Mouse (Mus musculus) cortical plate, adult 2 months (tissue): ENCODE measurements around the gene Ptpra. TPM values are rescaled to one million over a fixed set of nuclear protein-coding genes. Genes with fewer than 3 reads are reported as not detected.
A peak's percentile ranks its signal among the peaks of the same experiment; 100 is the strongest.

Experiments used
- H3K27ac ChIP-seq: fragments of 200-500 bp; 2 replicates; pipeline ENCODE4 v1.5.1; 2012; ENCODE audit warnings: low read length, control low read depth, inconsistent platforms; ENCODE audit not compliant: insufficient read depth
- H3K4me1 ChIP-seq: fragments of 200-500 bp; 2 replicates; pipeline ENCODE4 v1.6.1; 2011; ENCODE audit warnings: low read length; ENCODE audit not compliant: control insufficient read depth, insufficient read depth
- H3K4me3 ChIP-seq: fragments of 200-500 bp; 2 replicates; pipeline ENCODE4 v1.5.1; 2011; ENCODE audit warnings: mild to moderate bottlenecking, low read length, control low read depth; ENCODE audit not compliant: insufficient read depth
- CTCF ChIP-seq: fragments of 200-500 bp; IDR thresholded peaks from 2 replicates; pipeline ENCODE4 v1.5.1; 2011; ENCODE audit warnings: mild to moderate bottlenecking, control low read depth, low read length; ENCODE audit not compliant: insufficient read depth; ENCODE audit errors: extremely low read depth
- POLR2A ChIP-seq: fragments of 200-500 bp; IDR thresholded peaks from 2 replicates; pipeline ENCODE4 v1.6.1; 2011; ENCODE audit warnings: mild to moderate bottlenecking, low read length, control low read depth; ENCODE audit not compliant: insufficient read depth; ENCODE audit errors: extremely low read depth
- polyA plus RNA-seq: library from polyadenylated mRNA; depleted of rRNA; stranded (reverse); fragments of >200 nt; gene quantifications from 2 replicates; pipeline ENCODE4 v1.2.3, GENCODE M21; 2012

Gene Ptpra
- polyA plus RNA-seq, 1 experiment: 156 TPM

GRCm38 (mm10) chr2:130421781-130422620 lies 28.1 kb upstream of the Ptpra start:
- Histone ChIP-seq H3K4me3 (no peak overlapping the region), H3K4me1 (peaks cover 2% of the 10 kb centered on the region; the same call in 1 of the 2 replicates)
- no peak for TF ChIP-seq POLR2A
- no peak for TF ChIP-seq CTCF

GRCm38 (mm10) chr2:130423397-130424125 lies 26.5 kb upstream of the Ptpra start:
- Histone ChIP-seq H3K4me1 (peaks cover 2% of the 10 kb centered on the region; the same call in 1 of the 2 replicates), H3K4me3 (peak overlapping the region; percentile 85), H3K27ac (peak overlapping the region; percentile 89)
- TF ChIP-seq POLR2A (peak; percentile 43; the same call in 1 of the 2 replicates), CTCF (no peak)

More at GRCm38 (mm10) chr2:130421781-130422620, 28.1 kb upstream of the Ptpra start:
- no peak overlapping the region for H3K27ac ChIP-seq

- Histone ChIP-seq H3K4me1 (peaks cover 2% of the 10 kb centered on the region; the same call in 1 of the 2 replicates), H3K4me3 (peak within 1 kb of the TSS; percentile 85), H3K27ac (peak within 1 kb of the TSS; percentile 89)
- TF ChIP-seq POLR2A (peak; percentile 93), CTCF (peak; percentile 27; the same call in 1 of the 2 replicates)
Measured at GRCm38 (mm10) chr2:130424126-130424853, 25.8 kb upstream of the Ptpra start, which contains the start of the genes Vps16 and Pced1a. TSS of gene Vps16 (plus strand) at chr2:130424339. TSS of gene Pced1a (minus strand) at chr2:130424701.

- H3K4me3 ChIP-seq: peak overlapping the region; percentile 85
- H3K4me1 ChIP-seq: peaks cover 2% of the 10 kb centered on the region; the same call in 1 of the 2 replicates
- TF ChIP-seq CTCF (no peak), POLR2A (no peak)
- H3K27ac ChIP-seq: no peak overlapping the region
Measured at GRCm38 (mm10) chr2:130425112-130425511, 25.0 kb upstream of the Ptpra start.

GRCm38 (mm10) chr2:130429851-130430250 lies 20.2 kb upstream of the Ptpra start:
- no peak overlapping the region for H3K4me3 ChIP-seq
- no peak overlapping the region for H3K27ac ChIP-seq
- no peak for TF ChIP-seq POLR2A
- TF ChIP-seq CTCF: no peak

GRCm38 (mm10) chr2:130430484-130430883 lies 19.6 kb upstream of the Ptpra start:
- Histone ChIP-seq H3K27ac (no peak overlapping the region), H3K4me1 (no peaks in the 10 kb centered on the region; the same call in 1 of the 2 replicates), H3K4me3 (no peak overlapping the region)
- TF ChIP-seq CTCF: no peak
- no peak for TF ChIP-seq POLR2A

More at GRCm38 (mm10) chr2:130429851-130430250, 20.2 kb upstream of the Ptpra start:
- no peaks in the 10 kb centered on the region; the same call in 1 of the 2 replicates for H3K4me1 ChIP-seq

GRCm38 (mm10) chr2:130432157-130432556 lies 17.9 kb upstream of the Ptpra start:
- H3K4me3 ChIP-seq: no peak overlapping the region
- H3K27ac ChIP-seq: no peak overlapping the region
- TF ChIP-seq POLR2A (no peak), CTCF (no peak)
- no peaks in the 10 kb centered on the region; the same call in 1 of the 2 replicates for H3K4me1 ChIP-seq

- no peak overlapping the region for H3K4me3 ChIP-seq
- TF ChIP-seq CTCF: peak; percentile 65
- no peak for TF ChIP-seq POLR2A
- no peaks in the 10 kb centered on the region; the same call in 1 of the 2 replicates for H3K4me1 ChIP-seq
- H3K27ac ChIP-seq: no peak overlapping the region
Measured at GRCm38 (mm10) chr2:130433152-130433551, 16.9 kb upstream of the Ptpra start.

GRCm38 (mm10) chr2:130436769-130437168 lies 13.3 kb upstream of the Ptpra start:
- Histone ChIP-seq H3K27ac (no peak overlapping the region), H3K4me1 (no peaks in the 10 kb centered on the region), H3K4me3 (no peak overlapping the region)
- TF ChIP-seq POLR2A (no peak), CTCF (no peak)
